Mouse (Mus musculus) thymus, postnatal 10 days (tissue): Measurements from ENCODE around the gene Olfr995.

Experiments used
- DNase-seq, 2 experiments: peaks; one replicate each; pipeline ENCODE4 v3.0.0; 2021; ENCODE audit warnings: low spot score in 2 of 2

Gene Olfr995

GRCm38 (mm10) chr2:85443539-85443938 is at the start of gene Olfr995:
Olfr995 (minus strand) TSS chr2:85443639.
- DNase-seq = no peak

GRCm38 (mm10) chr2:85490396-85490795 is 47.0 kb upstream of the Olfr995 start:
- no peak for DNase-seq

DNA sequence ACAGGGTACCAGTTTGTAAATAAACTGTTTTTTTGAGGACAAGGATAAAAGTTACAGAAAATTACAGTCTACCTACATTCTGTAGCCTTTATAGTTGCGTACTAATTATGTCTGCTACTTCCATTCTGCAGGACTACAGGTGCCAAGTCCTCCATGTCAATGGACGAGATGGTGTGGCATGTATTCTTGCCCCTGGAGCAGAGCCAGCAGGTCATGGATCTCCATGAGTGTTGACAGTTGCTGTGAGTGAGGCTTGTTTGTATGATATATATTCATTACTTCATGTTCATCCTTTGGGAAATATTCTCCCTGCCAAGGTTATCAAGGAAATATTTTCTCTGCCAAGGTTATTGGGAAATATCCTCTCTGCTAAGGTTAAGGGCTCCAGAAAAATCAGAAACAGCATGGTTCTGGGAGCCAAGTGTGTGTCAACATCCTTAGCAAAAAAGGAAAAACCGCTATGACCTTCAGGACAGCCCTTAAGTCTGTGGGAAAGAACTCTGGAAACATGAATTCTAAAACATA is 23.4 kb upstream of the Olfr995 start:
- no peak for DNase-seq

GRCm38 (mm10) chr2:85442546-85442945 is 893 bp downstream of the Olfr995 start:
- no peak for DNase-seq

DNA sequence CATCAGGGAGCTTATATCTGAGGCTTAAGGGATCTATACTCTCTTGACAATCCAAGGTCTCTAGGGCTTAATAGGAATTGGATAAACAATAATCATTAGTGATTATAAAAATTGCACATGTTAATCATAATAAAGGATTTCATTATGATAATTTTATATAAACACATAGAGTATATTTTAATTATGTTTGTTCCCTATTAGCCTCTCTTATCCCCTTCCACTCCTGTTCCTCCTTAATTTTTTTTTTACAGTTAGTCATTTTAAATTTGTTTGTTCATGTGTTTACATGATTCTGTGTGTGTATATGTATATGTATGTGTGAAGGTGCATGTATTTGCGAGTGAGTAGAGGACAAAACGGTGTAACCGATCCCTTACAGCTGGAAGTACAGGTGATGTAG is 7.1 kb downstream of the Olfr995 start, which contains the start of gene Olfr994:
Olfr994 (minus strand) TSS at position 101 of the 400 bp plus-strand sequence.
- no peak for DNase-seq

DNA sequence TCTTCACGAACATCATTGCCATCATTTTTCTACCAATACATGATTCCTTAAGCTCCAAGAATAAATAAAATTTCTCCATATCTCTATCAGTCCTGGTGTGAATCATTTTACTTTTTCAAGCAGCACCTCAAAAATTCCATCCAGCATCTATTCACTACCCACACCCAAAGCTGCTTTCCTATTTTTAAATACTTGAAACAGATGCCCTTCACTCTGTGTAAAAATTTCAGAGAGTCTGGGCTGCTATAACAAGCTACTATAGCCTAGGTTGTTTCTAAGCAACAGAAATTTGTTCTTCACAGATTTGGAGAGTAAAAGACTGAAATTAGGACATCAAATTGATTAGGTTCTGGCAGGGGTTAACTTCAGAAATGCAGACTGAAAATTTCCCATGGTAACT is 17.5 kb downstream of the Olfr995 start:
- DNase-seq = no peak

DNA sequence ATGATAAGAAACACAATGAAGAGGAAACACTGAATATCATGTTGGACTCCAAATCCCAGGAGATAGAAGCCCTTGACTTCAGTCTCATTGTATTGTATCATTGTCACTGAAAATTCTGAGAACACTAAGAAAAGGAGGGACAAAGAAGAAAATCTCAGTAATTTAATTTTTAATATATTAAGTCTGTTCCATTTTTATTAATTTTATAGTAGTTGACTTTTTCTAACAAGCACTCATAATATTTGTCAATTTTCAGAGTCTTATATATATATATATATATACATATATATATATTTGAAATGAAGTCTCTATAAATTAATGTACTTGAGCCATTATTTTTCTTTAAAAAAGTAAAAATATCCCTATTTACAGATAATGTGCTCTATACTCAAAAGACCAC is 28.7 kb downstream of the Olfr995 start, which contains the start of gene Olfr993:
Olfr993 (minus strand) TSS at position 101 of the 400 bp plus-strand sequence.
- no peak for DNase-seq

- no peak for DNase-seq
Measured at GRCm38 (mm10) chr2:85409369-85409768, 34.1 kb downstream of the Olfr995 start, which contains the start of gene Olfr992. Olfr992 (minus strand) TSS chr2:85409469.
